Mouse (Mus musculus) frontal cortex, adult (tissue): ENCODE results near the gene Prim2.
"Not testable (repeated sequence)": the region's sequence is repeated elsewhere in the genome, so short reads cannot be mapped to it uniquely, and the experiment has no call there.

Experiments
- ATAC-seq: cut with Nextera tagmentation; 2 replicates; pipeline ENCODE4 v1.9.2; 2017; ENCODE audit warnings: mild to moderate bottlenecking, moderate library complexity, mixed read lengths; ENCODE audit not compliant: low TSS enrichment

The Prim2 gene

DNA sequence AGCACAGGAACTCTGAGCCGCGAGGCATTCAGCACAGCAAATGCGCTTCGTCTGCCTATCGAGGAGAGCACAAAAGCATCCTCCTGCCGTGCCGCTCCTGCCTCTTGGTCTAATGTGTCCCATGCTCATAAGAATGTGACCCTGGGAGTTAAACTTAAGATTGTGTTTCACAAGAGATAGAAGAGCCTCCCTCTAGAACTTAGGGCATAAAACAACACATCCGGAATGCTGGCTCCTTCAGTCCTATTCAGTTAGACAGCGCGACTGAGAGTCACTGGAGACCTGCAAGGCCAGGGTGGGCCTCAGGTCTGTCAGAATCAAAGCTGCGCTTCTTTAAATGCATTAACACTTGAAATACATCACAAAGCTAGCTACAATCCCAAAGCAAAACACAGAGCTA lies 18.7 kb downstream of the Prim2 start:
- ATAC-seq: no peak

DNA sequence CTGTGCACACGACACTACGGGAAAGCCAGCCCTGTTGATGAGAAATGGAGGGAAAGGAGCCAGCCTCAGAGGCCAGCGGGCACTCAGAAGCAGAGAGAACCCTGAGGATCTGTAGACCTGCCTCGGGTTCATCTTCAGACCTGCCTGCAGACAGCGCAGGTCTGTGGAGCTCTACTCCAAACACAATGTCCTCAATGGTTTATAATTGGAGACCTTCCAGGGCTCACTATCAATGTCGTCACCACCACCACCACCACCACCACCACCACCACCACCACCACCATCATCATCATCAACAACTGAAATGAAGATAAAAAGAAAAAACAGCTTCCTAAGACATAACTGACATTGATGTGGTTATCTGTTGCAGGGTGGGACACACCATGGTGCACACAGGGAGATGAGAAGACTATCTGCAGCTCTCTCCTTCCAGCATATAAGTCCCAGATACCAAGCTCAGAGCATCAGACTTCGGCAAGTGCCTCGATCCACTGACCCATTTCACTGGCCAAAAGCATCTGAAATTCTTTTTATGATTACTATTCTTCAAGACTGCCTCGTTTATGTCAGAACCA lies 20.0 kb downstream of the Prim2 start:
- no peak for ATAC-seq

DNA sequence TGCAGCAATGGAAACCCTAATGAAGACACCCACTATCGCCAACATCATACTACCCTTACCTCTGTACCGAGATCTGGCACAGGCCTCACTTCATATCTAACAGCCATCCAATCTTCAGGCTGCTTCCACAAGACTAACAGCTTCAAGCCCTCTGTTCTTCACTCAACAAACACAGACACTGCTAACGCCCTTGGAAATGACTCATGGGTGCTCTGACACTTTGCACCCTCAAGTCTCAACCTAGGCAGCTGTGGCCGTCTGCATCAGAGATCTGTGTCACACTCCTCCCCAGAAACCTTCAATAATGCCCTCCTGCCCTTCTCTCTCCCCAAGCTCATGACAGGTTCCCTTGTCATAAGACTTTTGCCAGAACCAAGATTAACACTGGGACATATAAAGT lies 20.6 kb downstream of the Prim2 start:
- ATAC-seq: no peak

DNA sequence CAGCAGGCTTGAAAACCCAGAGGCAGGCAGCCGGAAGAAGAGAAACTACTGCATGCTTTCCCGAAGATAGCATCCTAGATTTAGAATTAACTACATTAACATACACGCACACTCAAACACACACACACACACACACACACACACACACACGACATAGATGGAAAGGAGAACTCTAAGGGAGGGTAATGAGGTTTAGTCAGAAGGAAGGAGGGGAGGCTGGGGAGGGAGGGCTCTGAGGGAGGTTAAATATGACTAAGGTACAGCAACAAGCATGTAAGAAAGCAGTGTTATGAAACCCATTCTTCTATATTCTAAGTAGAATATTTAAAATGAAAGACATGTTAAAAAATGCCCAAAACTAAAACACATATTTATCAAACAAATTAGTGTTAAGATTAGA lies 21.9 kb downstream of the Prim2 start:
- peak; percentile 66 for ATAC-seq

DNA sequence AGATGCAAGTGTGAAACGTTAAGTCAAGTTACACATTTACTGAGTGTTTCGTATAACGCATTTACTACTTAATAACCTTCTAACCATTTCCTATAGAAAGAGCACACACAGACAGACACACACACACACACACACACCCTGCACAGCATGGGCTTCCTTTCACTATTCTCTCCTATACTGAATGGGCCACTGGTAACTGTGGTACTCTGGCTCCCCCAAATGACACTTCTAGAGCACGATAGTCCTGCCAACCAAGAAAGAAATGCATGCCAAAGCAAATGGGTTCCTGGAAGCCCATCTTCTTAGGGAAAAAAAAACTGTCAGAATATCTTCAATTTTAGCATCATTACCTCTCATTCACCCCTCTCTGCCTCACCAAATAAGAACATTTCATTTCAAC lies 22.4 kb downstream of the Prim2 start:
- ATAC-seq: peak; percentile 91

DNA sequence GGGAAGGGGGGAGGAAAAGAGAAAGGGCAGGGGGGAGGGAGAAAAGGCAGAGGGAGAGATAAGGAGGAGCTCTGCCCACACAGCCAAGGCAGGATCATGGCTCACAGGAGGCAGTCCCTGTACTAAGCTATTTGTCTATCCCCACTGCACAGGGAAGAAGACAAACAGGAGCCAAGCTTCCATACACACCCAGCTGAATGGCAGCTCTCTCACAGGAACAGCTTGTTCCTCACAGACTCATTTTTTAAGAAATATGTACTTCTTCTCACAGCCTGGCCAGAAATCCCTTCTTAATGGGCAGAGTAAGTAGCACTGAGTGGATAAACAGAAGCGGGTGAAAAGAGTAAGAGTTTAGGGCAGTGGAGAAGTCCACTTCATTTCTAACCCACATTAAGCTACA lies 23.9 kb downstream of the Prim2 start:
- ATAC-seq: peak; percentile 51

DNA sequence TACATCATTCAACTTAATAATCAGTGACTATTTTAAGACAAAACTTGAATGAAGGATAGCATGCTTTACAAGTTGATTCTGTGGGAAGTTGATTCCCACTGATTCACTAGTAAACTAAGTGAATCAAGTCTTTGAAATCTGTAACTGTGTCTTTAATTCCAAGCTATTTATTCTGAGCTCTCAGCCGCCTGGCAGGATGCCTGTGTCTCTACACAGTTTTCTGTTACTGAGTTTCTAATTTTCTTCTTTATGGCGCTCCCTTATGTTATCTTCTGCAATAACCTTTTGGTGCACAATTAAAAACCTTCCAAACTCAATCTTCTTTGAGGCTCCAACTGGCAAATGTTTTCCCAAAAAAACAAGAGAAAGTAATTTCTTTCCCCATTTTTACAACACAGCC lies 28.5 kb downstream of the Prim2 start:
- peak; percentile 72 for ATAC-seq

DNA sequence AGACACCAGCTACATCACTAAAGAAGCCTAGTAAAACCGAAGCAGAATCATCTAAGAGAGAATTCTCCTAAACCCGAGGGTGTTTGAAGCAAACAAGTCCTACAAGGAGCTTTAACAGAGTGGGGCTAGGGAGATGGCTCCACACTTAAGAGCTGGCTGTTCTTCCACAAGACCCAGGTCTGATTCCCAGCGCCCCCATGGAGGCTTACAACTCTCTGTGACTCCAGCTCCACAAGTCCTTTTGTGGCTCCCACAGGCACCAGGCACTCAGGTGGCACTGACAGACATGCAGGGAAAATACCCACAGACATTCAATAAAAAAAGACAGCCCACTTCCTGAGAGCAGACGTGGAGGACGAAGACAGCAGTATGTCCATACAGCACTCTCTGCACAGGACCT lies 29.5 kb downstream of the Prim2 start:
- no peak for ATAC-seq

DNA sequence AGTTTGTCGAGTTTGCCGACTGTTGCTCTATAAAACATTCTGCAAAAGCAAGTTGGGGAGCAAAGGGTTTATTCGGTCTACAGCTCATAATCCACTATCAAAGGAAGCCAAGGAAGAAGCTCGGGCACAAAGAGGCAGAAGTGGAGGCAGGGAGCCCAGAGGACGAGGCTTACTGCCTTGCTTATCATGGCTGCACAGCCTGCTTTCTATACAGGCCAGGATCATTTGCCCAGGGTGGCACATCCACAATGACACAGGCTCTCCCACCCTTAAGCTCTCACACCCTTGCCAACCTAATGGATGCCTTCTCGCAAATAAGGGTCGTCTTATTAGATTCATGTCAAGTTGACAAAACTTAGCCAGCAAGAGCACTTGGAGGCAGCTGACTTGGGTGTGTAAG lies 30.4 kb downstream of the Prim2 start:
- ATAC-seq: no peak

DNA sequence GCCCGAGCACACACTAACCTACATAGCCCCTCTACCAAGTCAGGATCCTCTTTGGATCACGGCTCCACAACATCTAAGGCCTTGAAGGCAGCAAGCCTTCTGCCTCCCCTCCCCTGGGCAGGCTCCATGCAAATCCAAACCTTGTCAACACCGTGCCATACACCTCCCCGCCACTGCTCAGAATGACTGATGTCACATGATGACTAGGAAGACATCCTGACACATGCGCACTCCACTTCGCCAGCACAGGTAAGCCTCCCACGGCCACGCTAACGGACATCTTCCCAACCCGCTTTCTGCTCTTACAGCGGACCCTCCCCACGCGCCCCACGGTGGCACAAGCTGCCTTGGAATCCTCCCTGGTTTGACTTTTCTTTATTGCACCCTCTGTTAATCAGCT lies 31.8 kb downstream of the Prim2 start:
- no peak for ATAC-seq

DNA sequence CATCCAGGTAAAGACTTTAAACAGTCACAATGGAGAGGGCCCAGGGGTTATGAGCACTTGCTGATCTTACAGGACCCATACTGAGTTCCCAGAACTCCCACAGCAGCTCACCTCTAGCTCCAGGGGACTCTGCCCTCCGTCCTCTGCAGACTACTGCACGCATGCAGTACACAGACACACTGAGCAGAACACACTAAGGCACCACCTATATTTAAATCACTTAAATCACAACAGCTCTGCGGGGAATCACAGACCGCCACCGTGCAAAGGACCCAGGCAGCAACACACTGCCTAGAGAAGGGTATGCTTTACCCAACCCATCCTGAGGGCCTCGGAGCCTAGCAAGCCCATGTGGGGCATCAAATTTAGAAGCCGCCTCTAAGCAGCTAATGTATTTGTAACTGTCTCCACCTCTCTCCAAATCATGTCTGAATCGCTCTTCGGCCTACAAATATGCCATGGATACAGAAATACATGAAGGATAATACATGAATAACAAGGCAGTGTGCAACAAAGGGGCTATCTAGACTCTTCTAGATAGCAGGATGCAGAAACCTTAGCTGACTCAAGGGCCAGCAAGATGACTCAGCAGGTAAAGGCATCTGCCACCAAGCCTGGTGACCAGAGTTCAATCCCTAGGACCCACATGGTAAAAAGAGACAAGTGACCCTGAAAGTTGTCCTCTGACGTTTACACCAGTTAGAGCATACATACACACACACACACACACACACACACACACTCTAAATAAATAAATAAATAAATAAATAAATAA lies 33.0 kb downstream of the Prim2 start:
- peak; percentile 27 for ATAC-seq

DNA sequence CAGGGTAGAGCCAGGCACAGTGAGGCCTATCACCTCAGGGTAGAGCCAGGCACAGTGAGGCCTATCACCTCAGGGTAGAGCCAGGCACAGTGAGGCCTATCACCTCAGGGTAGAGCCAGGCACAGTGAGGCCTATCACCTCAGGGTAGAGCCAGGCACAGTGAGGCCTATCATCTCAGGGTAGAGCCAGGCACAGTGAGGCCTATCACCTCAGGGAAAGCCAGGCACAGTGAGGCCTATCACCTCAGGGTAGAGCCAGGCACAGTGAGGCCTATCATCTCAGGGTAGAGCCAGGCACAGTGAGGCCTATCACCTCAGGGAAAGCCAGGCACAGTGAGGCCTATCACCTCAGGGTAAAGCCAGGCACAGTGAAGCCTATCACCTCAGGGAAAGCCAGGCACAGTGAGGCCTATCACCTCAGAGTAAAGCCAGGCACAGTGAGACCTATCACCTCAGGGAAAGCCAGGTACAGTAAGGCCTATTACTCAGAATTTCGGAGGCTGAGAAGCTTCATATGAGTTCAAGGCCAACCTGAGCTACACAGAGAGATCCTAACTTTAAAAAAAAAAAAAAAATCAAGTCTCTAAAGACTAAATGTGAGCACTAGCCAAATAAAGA lies 38.5 kb downstream of the Prim2 start:
- not testable (repeated sequence) for ATAC-seq

DNA sequence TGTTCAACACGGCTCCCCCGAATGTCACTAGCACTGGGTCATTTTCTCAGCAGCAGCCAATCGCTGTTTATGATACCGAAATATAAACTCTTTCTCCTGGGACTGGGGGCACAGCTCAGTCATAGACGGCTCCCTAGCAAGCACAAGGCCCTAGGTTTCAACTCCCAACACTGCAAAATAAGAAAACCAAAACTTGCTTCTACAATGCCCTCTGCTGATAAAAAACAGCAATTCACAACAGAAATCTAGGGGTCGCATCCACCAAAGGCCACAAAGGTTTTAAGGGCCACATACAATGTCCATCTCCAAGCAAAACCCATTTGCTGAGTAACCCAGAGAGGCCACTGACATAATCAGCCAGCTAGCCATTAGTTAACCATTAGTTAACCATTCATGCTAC lies 41.8 kb downstream of the Prim2 start:
- ATAC-seq: peak; percentile 52; the same call in 1 of the 2 replicates

DNA sequence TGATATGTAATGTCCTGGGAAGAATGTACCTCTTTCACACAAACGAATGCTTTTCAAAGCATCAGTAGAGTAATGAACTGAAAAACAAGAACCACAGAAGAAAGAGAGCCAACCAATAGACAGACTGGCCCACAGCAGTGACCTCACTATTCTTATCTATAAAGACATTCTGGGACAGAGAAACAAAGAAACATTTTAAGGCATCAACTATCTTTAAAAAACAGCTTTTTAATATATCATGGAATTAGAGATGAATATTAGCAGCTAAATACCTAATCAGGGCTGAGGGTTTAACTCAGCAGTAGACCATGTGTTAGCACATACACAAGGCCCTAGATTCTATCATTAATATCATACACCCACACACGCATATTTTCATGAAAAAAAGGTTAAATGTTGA lies 42.5 kb downstream of the Prim2 start:
- ATAC-seq: no peak

DNA sequence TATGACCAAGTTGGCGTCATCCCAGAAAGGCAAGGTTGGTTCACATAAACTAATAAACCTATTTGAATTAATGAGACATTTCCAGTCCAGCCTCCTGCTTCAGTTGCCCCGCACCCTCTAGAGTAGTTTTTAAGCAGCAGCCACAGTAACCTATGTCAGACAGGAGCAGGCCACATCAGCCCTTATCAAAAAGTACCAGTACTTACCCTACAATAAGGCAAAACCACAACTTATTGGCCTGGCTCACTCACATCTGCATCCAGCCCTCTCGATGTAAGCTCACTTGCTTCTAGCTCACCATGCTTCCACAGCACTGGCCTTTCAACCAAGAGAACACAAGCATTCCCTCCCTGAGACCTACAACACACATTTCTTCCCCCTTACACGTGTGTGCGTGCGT lies 44.7 kb downstream of the Prim2 start:
- no peak for ATAC-seq

DNA sequence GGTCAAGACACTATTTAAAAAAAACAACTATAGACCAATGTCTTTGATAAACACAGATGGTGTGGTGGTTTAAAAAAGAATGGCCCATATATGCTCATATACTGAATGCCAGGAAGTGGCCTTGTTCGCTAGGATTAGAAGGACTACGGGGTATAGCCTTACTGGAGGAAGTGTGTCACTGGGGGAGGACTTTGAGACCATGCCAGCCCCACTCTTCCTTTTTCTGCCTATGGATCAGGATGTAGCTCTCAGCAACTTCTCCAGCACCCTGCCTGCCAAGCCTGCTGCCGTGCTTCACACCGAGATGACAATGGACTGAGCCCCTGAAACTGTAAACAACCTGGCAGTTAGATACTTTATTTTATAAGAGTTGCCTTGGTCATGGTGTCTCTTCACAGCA lies 45.2 kb downstream of the Prim2 start:
- ATAC-seq: no peak

DNA sequence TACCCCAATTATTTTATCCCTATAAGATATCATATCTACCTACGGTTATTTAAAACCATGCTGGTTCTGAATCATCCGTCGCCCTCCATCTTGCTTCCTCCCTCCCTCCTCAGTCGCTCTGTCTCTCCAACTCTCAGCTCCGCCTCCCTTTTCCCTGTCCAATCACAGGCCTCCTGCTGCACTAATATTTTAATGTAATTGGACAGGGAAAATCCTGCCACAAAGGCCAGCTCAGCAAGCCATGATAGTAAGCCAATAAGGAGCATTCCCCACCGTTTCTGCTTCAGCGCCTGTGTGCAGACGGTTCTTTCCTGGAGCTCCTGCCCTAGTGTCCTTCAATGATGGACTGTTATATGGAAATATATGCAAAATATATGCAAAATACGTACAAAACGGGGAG lies 47.8 kb downstream of the Prim2 start:
- no peak for ATAC-seq

DNA sequence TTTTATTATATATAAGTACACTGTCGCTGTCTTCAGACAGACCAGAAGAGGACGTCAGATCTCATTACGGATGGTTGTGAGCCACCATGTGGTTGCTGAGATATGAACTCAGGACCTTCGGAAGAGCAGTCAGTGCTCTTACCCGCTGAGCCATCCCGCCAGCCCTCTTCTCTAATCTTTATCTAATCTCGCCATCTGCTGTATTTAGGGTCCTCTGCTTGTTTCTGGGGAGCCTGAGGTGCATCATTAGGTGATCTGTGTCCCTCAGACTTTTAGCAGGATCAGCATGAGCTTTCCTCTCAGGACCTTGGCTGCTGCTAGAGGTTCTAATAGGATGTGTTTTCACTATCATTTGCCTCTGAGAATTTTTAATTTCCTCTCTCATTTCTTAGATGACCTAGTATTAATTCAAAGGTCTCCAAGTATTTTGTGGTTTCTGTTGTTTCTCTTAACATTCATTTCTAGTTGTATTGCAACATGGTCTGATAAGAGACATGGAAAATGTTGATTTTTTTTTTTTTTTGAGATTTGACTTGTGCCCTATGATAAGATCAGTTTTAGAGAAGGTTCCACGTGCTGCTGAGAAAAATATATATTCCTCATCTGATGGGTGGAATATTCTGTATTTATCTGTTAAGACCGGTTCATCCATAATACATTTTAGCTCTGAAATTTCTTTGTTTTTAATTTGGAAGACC lies 49.4 kb downstream of the Prim2 start:
- ATAC-seq: no peak

DNA sequence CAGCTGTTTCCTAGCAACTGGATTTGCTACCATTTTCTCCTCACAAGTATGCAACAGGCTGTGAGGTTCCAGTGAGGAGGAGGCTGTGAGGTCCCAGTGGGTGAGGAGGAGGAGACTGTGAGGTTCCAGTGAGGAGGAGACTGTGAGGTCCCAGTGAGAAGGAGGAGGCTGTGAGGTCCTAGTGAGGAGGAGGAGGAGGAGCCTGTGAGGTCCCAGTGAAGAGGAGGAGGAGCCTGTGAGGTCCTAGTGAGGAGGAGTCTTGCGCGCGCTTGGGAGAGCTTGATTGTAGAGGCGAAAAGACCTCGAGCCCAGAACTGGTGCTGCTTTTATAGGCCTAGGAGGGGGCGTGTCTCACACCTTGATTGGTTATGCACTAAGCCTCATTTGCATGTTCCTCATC lies 53.0 kb downstream of the Prim2 start:
- not testable (repeated sequence) for ATAC-seq

DNA sequence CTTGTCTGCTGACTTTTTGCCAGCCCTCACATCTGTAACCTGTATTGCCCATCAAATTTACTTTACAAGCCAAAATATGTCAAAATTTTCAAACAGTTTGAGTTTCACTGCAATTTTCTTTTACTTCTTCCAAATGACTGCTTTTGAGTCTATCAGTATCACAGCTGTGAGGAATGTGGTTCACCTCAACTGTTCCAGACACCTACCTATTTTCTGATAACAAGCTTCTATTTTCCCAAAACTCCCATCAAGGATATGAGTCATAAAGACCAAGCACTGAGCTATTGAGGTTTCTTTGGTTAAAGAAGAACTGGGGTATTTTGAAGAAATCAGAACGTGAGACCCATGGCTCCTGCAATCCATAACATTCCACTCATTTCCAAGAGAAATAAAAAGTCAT lies 57.5 kb downstream of the Prim2 start:
- no peak for ATAC-seq

DNA sequence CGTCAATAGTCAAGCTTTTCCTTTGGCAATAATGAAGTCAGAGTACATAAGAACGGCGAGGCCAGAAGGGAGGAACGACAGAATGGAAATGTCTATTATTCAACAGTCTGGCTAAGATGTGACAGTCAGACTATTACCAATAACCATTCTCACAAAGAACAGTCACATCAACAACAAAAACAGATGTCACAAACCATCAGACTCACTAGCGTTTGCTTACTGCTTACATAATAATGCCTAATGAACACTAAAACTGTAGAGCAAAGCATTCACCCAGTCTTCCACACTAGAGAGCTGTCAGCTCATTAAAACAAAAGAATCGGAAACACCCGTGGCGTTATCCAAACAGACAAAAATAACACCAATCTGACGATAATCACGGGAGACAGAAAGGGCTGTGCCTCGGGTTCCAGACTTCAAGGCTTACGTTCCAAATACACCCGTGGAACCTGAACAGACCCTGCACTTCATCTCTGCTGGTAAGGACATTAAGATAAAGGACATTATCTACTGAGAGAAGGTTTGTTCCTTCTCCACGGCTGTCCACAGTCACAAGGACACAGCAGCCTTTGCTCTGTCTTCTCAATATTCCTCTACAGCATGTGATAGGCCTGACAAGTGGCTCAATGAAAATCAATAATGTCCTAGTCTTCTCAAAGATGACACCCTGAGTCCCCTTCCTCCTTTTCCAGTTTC lies 59.4 kb downstream of the Prim2 start:
- ATAC-seq: peak; percentile 38; the same call in 1 of the 2 replicates

DNA sequence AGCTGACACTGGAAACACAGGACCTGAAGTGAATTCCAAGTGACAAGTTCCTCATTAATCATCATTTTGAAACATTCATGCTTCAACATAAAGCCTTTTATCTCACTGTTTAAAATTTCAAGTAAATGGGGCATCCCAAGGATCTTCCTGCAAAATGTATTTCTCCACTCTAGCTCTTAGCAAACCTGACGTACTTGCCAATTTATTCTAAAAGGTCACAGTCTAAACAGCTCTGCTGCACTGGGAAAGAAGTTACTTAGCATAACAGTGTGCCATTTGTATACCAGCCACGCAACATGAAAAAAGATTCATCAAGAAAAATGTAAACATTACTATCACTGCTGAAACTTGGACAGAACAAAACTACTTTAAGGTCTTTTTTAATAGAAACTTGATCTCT lies 61.5 kb downstream of the Prim2 start:
- no peak for ATAC-seq
